Mouse (Mus musculus) brown adipose tissue, adult 24 weeks (tissue): ENCODE data around the gene Kank1. TPM values are rescaled to one million over a fixed set of nuclear protein-coding genes. Genes with fewer than 3 reads are reported as not detected.

Experiments used
- H3K27ac ChIP-seq: fragments of 200-500 bp; replicated peaks from 2 replicates; pipeline ENCODE4 v1.5.1; 2012; ENCODE audit warnings: low read depth, mild to moderate bottlenecking, low read length
- H3K4me1 ChIP-seq: fragments of 200-500 bp; 2 replicates; pipeline ENCODE4 v1.6.1; 2012; ENCODE audit warnings: low read length, mixed read lengths; ENCODE audit not compliant: control insufficient read depth, insufficient read depth, insufficient read length
- H3K4me3 ChIP-seq: fragments of 200-500 bp; 2 replicates; pipeline ENCODE4 v1.5.1; 2012; ENCODE audit warnings: low read depth, mild to moderate bottlenecking, low read length, moderate library complexity; ENCODE audit not compliant: insufficient read depth
- polyA plus RNA-seq: library from polyadenylated mRNA; stranded (reverse); fragments of >200 nt; gene quantifications from 2 replicates; pipeline ENCODE4 v1.2.4, GENCODE M21; 2012; ENCODE audit not compliant: missing spikeins, insufficient read depth, insufficient read length

Kank1 gene
- polyA plus RNA-seq, 1 experiment = 18.0 TPM

DNA sequence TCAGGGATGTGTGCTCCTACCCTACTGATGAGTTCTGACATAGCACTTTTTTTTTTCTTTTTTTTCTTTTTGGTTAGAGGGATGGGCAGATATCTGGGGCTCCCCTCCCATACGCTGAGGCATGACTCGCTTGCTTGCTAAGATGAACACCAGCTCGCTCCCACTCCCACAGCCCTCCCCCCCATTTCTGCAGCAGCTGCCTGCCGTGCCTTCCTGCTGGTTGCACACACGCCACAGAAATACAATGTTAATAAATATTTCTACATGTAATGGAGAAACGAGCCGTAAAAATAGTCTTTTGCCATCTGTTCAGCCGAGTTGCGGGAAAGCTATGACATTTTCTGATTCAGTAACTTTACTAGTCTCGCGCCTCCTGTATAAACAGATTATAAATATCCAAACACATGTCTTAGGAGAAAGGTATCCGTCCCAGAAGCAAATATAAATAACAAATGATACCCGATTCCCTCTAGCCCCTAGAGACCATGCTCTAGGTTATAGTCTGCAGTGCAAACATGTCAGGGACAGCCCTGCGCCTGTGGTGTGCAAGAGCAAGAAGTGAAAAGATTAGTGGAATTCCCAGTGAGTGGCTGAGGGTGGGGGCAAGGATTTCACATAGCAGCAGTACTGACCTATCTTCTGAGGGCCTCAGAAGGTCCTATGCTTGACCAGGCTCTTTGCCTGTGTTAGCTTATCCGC, 114.6 kb downstream of the Kank1 start:
- Histone ChIP-seq H3K4me1 (no peaks in the 10 kb centered on the region), H3K27ac (no peak overlapping the region), H3K4me3 (no peak overlapping the region)

DNA sequence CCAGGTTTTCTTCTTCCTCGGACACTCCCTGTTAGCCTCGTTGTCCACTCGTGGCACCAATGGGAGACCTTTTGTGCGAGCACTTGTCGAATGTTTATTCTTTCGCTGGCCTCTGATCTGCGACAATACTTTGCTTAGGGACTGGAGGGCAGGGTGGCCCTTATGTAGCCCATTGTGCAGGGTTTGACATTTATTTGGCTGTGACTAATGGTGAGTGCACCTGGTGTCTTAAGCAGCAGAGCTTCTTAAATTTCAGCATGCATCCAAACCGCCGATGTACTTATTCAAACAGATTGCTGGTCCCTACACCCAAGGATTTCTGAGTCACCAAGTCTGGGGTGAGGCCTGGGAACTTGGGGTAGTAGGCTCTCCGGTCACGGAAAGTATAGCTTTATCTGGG, 120.3 kb downstream of the Kank1 start:
- Histone ChIP-seq H3K4me3 (no peak overlapping the region), H3K27ac (no peak overlapping the region)

DNA sequence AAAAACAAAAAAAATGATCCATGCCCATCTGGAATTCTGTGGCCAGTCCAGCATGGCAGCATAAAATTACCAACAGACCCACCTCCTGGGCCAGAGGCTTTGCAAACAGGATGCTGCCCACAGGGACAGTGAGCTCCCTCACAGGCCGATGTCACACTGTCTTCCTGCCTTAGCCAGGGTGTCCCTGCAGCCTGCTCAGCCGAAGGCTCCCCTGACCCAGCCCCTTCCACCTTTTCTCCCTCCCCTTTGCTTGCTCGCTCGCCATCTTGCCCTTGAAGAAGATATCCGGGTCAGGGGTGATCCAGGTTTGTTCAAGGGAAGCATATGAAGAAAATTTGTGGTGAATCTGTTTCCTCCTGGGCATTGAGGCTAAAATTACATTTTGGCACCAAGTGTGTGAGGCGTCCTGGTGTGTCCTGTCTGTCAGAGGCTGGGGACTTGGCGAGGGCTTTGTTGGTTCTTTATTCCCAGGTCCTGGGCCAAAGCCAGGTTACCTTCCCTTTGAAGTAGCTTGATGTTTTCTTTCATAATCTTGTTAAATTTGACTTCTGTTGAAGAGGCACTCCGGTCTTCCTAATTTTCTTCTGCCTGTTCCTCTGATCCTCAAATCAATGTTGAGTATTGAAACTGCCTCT, 121.8 kb downstream of the Kank1 start:
- Histone ChIP-seq H3K27ac (0 out of 2 replicates have a peak overlapping the region, but pooled peaks have one; percentile 17), H3K4me1 (peaks cover 14% of the 10 kb centered on the region; the same call in 1 of the 2 replicates), H3K4me3 (no peak overlapping the region)

More for the DNA sequence above, 120.3 kb downstream of the Kank1 start:
- H3K4me1 ChIP-seq = peaks cover 10% of the 10 kb centered on the region; the same call in 1 of the 2 replicates

DNA sequence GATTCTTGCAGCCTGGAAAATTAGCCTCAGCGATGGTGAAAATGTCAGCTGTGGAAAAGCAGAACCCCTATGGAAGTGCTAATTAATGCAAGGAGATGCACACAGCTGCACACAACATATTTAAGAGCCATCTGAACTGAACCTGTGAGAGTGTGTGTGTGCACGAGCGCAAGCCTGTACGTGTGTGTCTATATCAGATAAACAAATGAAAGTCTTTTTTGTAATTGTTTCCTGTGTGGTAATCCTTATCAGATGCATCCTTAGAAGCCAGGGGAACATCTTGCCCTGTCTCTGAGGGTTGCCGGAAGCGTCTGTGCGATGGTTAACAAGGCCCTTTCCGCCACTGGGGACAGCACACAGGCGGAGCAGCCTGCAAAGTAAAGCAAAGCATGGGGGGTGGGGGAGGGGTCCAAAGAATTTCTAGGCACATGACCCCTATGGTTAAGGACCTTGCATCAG, 123.8 kb downstream of the Kank1 start:
- Histone ChIP-seq H3K27ac (no peak overlapping the region), H3K4me3 (no peak overlapping the region), H3K4me1 (peaks cover 16% of the 10 kb centered on the region; the same call in 1 of the 2 replicates)

DNA sequence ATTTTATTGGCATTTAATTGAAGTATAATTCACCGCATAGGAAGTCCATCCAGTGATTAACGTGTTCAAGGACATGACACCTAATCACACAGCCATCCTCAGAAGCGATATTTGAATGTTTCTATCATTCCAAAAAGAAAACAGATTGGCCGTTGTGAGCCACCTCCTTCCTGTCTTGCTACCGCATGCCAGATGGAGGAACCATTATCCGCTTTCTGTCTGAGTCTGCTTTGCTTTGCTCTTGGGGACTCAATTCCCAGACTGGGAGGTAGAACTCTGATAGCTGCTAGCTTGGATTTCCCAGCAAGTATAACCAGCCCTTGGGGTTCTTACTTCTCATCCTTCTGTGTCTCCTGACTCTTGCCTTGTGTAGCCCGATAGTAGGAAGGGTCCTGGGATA, 125.2 kb downstream of the Kank1 start:
- Histone ChIP-seq H3K4me3 (no peak overlapping the region), H3K4me1 (peaks cover 19% of the 10 kb centered on the region; the same call in 1 of the 2 replicates), H3K27ac (no peak overlapping the region)

DNA sequence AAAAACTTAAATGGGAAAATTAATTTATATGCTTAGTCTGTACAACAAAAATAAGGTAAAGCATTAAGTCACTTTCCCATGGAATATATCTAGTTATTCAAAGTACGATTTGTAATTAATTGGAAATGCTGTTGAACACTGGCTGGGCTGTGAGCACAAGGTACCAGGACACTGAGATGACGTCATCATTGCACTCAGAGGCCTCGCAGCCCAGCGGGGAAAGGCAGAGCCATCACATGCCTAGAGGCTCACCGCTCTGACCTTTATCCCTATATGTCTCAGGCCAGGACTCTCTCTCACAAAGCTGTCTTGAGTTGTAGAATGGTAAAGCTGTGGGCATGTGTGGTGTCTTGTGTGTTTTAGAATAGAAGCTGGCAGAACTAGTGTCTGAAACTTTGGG, 128.9 kb downstream of the Kank1 start:
- no peak overlapping the region for H3K27ac ChIP-seq
- peaks cover 13% of the 10 kb centered on the region; the same call in 1 of the 2 replicates for H3K4me1 ChIP-seq
- no peak overlapping the region for H3K4me3 ChIP-seq

DNA sequence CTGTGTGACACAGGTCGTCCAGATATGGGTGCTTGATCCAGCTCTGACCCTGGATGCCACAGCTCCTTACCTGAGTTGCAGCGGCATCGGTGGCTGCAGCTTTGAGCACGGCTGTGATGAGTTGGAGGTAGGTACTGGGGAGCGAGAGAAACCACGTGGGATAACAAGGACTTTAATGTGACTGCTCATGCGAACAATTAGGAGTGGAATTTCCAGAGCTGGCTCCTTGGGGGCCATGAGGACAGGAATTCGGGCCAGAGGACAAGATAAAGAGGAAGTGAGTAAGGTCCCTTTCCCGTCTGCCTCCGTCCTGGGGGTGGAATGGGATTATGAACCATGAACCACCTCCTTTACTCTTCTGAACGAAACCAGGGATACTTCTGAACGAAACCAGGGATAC, 129.8 kb downstream of the Kank1 start:
- H3K27ac ChIP-seq = peak overlapping the region; percentile 27; the same call in 1 of the 2 replicates
- peaks cover 12% of the 10 kb centered on the region; the same call in 1 of the 2 replicates for H3K4me1 ChIP-seq

DNA sequence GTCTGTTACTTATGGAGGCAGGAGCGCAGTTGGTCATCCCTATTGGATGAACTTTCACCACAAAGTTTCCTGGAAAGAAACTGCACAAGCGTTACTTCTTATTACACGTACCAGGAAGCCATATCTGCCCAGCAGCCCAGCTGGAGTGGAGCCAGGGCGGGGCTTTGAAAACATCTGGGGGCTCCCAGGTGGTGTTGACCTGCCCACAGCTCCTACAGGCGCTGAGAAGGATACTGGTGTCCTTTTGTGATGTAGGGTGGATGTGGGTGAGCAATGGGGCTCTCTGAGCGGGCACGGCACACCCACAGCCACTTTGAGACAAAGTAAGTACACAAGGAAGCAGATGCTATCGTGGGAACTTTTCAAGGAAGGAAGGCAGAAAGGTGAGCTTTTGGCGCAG, 133.7 kb downstream of the Kank1 start:
- H3K27ac ChIP-seq = no peak overlapping the region
- peaks cover 8% of the 10 kb centered on the region for H3K4me1 ChIP-seq
- no peak overlapping the region for H3K4me3 ChIP-seq

More for the DNA sequence above, 129.8 kb downstream of the Kank1 start:
- H3K4me3 ChIP-seq = no peak overlapping the region

DNA sequence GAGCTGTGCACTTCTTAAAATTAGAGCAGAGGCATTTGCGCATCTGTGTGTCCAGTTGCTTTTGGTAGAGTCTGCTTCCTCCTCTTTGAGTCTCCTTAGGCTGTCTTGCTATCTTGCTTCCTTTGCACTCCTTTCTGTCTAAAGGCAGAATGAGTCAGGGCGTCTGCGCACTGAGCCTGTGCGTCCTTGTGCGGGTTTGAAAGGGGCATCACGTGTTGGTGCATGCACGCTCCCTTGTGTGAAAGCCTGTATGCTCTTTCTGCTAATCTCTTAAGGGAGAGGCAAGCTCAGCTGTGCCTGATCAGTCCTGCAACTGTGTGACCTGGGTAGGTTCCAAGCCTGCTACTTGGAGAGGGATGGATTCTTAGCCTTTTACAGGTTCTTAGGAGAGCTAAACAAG, 136.0 kb downstream of the Kank1 start:
- H3K4me3 ChIP-seq = no peak overlapping the region
- no peak overlapping the region for H3K27ac ChIP-seq
- peaks cover 10% of the 10 kb centered on the region for H3K4me1 ChIP-seq

DNA sequence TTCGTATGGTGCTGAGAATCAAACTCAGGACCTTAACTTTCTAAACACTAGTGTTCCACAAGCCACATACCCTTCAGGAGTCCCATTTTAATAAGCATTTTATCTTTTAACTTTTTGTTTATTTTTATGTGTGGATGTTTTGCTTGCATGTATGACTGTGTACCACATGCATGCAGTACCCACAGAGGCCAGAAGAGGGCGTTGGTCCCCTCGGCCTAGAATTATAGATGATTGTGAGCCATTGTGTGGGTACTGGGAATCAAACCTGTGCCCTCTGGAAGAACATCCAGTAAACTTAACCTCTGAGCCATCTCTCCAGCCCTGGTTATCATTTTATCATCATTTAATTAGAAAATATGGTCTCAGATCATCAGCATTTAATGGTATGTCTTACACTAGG, 136.8 kb downstream of the Kank1 start:
- Histone ChIP-seq H3K4me3 (no peak overlapping the region), H3K27ac (no peak overlapping the region), H3K4me1 (peaks cover 10% of the 10 kb centered on the region)

DNA sequence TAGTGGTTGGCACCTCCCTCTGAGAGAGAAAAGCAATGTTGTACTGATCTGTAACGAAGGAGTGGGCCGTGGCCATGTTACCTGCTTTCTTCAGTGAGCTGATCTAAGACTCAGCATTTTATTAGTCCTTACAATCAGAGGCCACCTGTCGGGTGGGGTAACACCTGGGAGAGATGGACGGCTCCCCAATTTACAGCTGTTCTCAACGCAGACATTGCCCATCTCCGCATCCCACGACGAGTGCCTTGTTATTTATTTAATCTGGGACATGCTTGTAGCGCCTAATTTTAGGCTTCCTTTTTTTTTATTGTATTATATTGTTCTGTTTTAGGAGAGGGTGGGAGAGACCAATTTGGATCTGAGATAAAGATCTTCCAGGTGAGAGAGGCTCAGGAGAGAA, 137.4 kb downstream of the Kank1 start:
- peak overlapping the region; percentile 72; the same call in 1 of the 2 replicates for H3K27ac ChIP-seq
- H3K4me1 ChIP-seq = peaks cover 10% of the 10 kb centered on the region
- H3K4me3 ChIP-seq = no peak overlapping the region

DNA sequence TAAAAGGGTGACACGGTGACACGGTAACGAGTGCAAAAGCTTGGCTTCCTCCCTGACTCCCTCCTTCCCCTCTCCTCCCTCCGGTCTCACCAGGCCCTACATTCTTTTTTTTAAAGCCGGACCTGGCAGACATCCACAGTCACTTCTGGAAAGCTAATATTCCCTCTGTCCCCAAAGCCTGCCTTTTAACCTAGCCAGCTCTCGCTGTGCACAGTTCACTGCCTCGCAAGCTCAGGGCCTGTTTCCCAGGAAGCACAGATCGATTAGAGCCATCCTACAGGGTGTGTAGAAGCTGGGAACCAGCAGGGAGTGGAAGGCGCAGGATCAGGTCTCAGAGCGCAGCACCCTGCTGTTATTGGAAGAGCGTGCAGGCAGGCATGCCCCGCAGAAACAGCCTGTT, 138.2 kb downstream of the Kank1 start:
- H3K27ac ChIP-seq = peak overlapping the region; percentile 75
- H3K4me1 ChIP-seq = peaks cover 10% of the 10 kb centered on the region
- no peak overlapping the region for H3K4me3 ChIP-seq

DNA sequence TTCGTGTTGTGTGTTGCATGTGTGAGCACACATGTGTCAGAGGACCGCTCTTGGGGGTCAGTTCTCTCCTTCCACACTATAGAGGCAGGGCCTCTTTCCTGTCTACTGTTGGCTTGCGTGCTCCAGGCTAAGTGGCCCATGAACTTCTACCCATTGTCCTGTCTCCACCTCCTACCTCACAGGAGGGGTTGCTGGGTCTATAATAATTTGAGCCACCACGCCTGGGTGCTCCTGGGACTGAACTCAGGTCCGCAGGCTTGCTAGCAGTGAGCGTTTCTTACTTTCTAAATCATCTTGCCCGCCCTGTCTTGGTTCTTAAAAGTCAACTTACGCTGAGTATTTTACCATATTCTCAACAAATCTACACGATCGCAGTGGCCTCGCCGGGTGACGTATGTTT, 140.1 kb downstream of the Kank1 start:
- Histone ChIP-seq H3K4me3 (no peak overlapping the region), H3K27ac (no peak overlapping the region), H3K4me1 (peaks cover 10% of the 10 kb centered on the region)

DNA sequence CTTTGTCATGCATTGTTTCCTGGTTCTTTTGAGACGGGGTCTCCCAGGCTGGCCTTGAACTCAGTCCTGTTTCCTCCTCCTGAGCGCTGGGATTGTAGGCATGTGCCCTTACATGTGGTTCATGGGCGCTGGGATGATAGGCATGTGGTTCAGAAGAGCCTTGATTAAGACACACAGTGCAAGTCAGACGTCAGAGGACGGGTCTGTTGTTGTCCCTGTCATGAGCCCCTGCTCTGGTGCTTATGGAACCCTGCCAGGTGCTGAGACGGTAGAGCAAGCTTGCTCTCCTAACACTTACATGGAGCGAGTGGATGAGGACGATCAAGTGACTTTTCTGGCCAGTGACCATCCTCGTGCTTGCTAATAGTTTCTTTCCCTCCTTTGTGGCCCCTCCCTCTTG, 143.9 kb downstream of the Kank1 start:
- Histone ChIP-seq H3K4me3 (no peak overlapping the region), H3K4me1 (peaks cover 8% of the 10 kb centered on the region), H3K27ac (no peak overlapping the region)

DNA sequence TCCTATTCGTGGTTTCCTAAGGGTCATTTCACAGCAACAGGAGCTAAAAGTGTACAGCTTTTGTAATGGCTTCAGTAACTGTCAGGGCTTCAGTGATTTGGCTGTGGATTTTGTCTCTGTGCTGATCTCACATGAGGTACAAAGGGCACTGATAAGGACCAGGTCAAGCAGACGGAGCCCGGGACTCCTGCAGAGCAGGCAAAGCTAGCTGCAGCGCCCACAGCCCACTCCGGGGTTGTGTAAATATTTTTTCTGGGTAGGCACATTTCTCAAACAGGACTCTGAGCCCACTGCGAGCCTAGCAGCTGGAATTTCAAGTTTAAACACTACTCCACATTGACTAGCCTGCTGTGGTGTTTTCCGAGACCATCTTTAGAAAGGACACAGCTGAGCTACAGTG, 145.2 kb downstream of the Kank1 start:
- H3K27ac ChIP-seq = no peak overlapping the region
- H3K4me3 ChIP-seq = no peak overlapping the region
- H3K4me1 ChIP-seq = peaks cover 12% of the 10 kb centered on the region

DNA sequence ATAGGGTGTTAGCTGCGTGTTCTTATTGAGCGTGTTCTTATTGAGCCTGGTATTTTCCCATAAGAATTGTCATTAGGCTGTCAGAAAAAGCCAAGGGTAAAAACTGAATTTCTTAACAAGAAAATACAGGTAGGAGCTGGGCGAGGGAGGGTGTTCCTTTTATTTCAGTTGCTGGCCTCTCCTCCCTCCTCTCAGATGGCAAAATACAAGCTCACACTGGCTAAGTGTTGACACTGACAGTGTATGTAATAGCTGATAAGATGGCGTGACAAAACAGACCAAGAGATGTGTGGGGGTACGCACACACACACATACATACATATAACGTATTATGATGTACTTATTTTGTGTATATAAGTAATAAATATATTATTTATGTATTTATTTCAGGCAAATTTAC, 145.7 kb downstream of the Kank1 start:
- no peak overlapping the region for H3K27ac ChIP-seq
- H3K4me1 ChIP-seq = peaks cover 12% of the 10 kb centered on the region

More for the DNA sequence above, 145.7 kb downstream of the Kank1 start:
- H3K4me3 ChIP-seq = no peak overlapping the region
